Mouse (Mus musculus): ENCODE measurements around the gene Drc1.
A peak's percentile ranks its signal among the peaks of the same experiment; 100 is the strongest.

Gene Drc1

GRCm38 (mm10) chr5:30281291-30281732 lies at the start of gene Drc1:
Drc1 (plus strand) TSS chr5:30281388.
- DNase-seq, result peak; percentile 59

- no peak for DNase-seq
Observed at GRCm38 (mm10) chr5:30231891-30232270, 49.3 kb upstream of the Drc1 start.

- peak; percentile 99 for DNase-seq
Observed at GRCm38 (mm10) chr5:30232271-30232971, 48.8 kb upstream of the Drc1 start, which contains the start of gene Selenoi. Selenoi (plus strand) TSS chr5:30232581.

GRCm38 (mm10) chr5:30233042-30233441 lies 48.1 kb upstream of the Drc1 start:
- DNase-seq, result peak; percentile 22

GRCm38 (mm10) chr5:30233979-30234378 lies 47.2 kb upstream of the Drc1 start:
- no peak for DNase-seq

- DNase-seq, result no peak
Observed at GRCm38 (mm10) chr5:30235641-30236126, 45.5 kb upstream of the Drc1 start.

DNA sequence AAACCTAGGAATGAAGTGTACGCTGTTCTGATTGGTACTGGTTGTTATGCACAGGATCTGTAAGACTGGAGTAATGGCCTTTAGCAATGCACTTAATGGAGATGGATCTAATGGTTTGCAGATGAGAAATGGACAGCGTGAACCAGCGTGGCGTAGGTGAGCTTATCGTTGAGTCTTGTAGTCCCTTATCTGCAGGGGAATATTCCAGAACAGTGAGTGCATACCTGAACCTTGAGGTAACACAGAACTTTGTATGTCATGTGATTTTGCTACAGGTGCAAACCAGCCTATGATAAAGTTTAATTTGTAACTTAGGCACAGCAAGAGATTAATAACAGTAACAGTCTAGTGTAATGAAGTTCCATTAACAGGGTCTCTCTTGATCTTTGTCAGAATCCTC lies 42.7 kb upstream of the Drc1 start:
- no peak for DNase-seq

DNA sequence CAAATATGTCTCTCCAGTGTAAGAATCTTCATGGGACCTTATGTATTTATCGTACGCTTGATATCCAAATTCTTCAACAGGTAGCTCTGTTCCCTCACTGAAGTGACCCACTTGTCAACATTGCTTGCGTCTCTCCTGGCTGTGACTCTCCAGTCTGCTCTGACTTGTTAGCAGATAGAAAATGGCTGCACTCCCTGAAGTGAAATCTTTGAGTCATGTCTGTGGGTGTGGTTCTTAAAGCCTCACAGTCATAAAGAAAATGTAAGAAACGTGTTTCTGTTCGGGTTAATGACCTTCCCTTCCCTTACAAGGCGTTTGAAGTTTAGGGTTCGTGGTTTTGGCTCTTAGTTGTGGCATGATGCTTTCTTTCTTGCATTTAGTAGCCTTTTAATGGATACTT lies 40.6 kb upstream of the Drc1 start:
- no peak for DNase-seq

DNA sequence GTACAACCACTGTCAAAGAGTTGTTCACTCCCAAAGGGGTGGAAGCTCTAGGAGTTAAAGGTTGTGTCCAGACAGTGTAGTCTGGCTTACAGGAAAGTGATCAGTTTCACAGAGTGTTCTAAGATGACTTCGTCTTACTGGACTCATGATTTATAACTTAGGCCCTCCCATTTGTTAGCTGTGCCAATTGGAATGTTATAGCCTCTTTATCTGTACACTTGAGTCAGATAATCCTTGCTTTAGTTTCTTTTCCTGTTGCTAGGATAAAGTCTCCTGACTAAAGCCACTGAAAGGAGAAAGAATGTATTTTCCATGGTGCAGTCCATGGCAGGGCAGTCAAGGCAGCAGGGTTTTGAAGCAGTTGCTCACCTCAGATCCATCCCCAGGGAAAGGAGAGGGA lies 38.8 kb upstream of the Drc1 start:
- DNase-seq, result no peak

DNA sequence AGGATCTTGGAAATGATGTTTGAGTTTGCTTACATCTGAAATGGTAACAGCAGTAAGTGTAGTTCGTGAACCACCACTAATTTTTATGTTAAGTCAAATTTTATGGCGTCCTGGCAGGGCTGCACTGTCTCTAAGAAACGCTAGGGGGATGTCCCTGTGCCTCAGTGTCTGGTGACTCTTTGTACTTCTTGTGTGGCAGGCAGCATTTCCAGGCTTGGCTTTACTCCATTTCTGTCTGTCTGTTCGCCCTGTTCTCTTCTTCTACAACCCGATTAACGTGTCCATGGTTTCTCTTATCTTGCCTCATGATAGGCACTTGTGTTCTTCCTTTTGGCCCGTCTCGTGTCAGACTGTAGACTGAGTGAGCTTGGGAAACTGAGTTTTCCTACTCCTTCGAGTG lies 37.4 kb upstream of the Drc1 start:
- peak; percentile 16 for DNase-seq

DNA sequence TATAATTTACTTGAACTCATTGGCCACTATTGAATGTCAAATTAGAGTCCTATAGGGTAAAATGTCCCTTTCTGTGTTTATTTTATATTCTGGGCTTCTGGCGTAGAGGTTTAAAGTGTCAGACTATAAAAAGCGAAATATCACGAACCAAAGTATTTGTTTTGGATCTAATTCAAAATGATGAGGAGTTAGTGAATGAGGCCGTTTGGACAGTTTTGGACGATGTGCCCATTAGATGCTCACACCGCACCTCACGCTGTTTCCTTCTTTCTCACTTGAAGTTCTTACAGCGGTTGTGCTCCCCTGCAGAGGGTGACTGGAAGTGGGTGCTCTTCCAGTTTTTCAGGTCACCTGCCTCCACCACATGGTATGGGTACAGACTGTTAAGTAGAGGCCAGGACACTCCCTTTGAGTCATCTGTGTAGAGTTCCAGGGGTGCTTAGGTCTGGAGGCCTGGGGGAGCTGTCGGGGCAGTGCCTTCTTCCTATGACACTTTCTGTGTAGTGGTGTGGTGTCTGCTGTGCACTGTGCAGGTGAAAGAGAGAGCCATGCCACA lies 35.2 kb upstream of the Drc1 start:
- no peak for DNase-seq

GRCm38 (mm10) chr5:30247666-30248065 lies 33.5 kb upstream of the Drc1 start:
- peak; percentile 16 for DNase-seq

- DNase-seq, result no peak
Observed at GRCm38 (mm10) chr5:30255567-30256354, 25.4 kb upstream of the Drc1 start.

GRCm38 (mm10) chr5:30258776-30259175 lies 22.4 kb upstream of the Drc1 start:
- DNase-seq, result no peak

DNA sequence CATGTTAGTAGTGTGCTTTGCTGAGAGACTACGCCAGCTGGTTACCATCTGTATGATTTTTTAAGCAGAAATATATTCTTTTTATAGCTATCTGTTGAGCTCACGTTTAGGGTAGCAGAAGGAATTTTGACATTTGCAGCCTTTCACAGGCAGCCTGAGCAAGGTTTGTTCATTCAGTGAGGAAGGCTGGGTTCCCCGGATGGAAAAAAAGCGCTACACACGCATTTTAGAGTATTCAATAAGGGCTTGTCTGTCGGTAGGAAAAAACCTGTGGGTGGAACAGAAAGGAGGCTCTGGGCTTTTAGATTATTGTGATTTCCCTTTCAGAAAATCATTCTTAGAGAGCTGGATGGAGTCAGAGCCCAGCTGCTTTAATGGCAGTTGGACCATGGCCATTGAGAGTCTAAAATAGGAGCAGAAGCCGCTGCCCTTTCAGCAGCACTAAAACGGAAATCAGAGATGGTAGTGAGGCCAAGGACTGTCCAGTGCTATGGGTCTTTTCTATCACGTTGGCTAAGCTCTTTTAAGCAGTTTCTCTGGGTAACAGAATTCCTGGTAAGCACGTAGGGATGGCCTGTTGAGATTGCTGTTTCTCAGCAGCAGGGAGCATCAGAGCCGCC lies 10.5 kb upstream of the Drc1 start:
- peak; percentile 52 for DNase-seq

DNA sequence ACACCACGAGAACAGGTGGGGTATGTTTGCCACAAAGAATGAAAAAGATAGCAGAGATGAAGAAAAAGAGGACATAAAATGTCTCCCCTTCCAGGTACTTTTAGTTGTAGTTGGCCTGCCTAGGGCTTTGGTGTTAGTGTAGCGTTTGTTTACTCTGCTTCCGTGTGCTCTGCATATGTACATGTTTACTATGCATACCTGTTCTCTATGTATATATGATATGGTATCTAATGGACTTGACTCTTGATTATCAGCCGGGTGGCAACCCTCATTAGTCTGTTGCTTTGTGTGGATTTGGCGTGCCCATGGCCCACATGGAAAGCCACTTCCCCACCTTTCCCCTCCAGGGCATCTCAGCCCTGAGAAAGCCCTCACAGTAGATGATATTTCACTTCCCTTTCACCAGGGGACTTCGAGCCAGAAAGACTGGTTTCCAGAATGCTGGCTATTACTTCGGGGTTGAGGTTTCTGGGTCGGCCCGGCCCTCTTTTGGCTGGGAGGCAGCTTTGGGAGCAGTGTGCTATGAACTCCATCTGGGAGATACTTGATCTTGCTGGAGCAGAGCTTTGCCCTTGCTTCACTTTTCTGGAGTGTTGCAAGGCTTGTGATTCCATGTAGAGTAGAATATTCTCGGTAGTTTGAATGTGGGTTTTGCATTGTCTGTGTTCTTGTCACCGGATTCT lies 9.4 kb upstream of the Drc1 start:
- DNase-seq, result peak; percentile 45

DNA sequence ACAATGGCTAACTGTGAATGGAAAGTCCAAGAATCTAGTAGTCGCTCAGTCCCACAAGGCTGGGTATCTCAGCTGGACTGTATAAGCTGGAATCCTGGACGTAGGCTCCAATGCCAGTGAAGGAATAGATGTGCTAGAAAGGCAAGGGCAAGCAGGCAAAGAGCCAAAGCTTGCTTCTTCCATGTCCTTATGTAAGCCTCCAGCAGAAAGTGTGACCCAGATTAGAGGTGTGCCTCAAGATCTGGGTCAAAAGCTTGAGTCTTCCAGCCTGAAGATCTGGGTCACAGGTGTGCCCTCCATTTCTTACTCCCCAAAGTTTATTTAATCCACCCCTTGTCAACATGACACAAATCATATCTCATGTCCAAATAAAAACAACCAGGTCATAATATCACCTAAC lies 4.8 kb upstream of the Drc1 start:
- DNase-seq, result no peak

DNA sequence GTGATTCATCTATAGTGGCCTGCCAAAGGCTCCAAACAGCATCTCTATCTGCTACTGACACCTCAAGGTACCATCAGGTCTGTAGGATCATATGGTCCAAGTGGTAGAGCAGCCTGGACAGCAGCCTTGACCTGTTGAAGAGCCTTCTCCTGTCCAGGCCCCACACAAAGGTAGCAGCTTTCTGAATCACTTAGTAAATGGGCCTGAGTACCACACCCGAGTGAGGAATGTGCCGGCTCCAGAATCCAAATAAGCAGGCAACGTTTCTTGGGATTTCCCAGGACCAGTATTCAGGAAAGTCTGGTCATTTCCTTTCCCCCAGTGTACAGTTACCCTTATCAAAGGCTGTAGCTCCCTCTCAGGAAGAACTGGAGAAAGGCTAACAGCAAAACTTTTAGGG lies 2.2 kb upstream of the Drc1 start:
- no peak for DNase-seq

GRCm38 (mm10) chr5:30279446-30279845 lies 1.7 kb upstream of the Drc1 start:
- no peak for DNase-seq

DNA sequence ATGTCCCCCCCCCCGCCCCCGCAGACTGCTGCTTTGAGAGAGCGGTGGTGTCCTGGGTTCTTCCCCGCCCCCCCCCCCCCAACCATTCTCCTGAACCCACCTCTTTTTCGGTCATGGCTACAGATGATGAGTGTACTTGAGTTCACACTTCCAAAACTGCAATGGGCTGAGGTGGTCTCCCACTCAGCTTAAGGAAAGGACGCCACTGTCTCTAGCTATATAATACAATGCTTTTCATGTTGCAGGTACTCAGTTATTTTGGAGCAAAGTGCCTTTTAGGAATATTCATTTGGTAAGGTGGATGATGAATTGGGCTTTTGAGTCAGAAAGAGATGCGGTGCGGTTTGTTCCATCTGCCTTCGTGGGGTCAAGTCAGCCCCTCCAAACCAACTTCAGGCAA lies 324 bp upstream of the Drc1 start:
- DNase-seq, result no peak

- no peak for DNase-seq
Observed at GRCm38 (mm10) chr5:30285944-30286799, 5.0 kb downstream of the Drc1 start.

All from kidney, postnatal 10 days (tissue).